9 mouse cellular contexts compared by ENCODE assay signal in genomic region chr13:118403544-118403943, GRCm38 (mm10). TPM values are rescaled to one million over a fixed set of nuclear protein-coding genes. Genes with fewer than 3 reads are reported as not detected.
DNase-seq lines count a peak whose midpoint lies in the region; ATAC-seq lines count a peak whose summit lies in the region.
"Had no signal": no experiment of that assay in that cellular context is flagged by ENCODE, and none has a peak within 500 bp of the region (broad histone marks: within the 10 kb centered on the region; RNA-seq: fewer than 3 reads in every experiment).

No protein-coding gene starts in this region.

- no peaks in the 10 kb centered on the region for H3K36me3 ChIP-seq in midbrain, embryonic 14.5 days (ENCODE audit: control insufficient read depth, insufficient read depth, low read length)
- no peaks in the 10 kb centered on the region for H3K36me3 ChIP-seq in midbrain, embryonic 13.5 days
- H3K36me3 ChIP-seq in forebrain, embryonic 16.5 days (ENCODE audit: control insufficient read depth, insufficient read depth): no peaks in the 10 kb centered on the region
- H3K36me3 ChIP-seq: limb, embryonic 13.5 days had no signal

- no peak overlapping the region for H3K4me2 ChIP-seq in midbrain, embryonic 14.5 days (ENCODE audit: low read length)
- no peak overlapping the region for H3K4me2 ChIP-seq in midbrain, embryonic 13.5 days (replicated peaks)
- H3K4me2 ChIP-seq in forebrain, embryonic 16.5 days (ENCODE audit: low read length): no peak overlapping the region
- H3K4me2 ChIP-seq: limb, embryonic 13.5 days had no signal

- H3K9ac ChIP-seq in midbrain, embryonic 14.5 days (replicated peaks; ENCODE audit: low read length): no peak overlapping the region
- H3K9ac ChIP-seq in midbrain, embryonic 13.5 days (replicated peaks): no peak overlapping the region
- no peak overlapping the region for H3K9ac ChIP-seq in forebrain, embryonic 16.5 days (replicated peaks; ENCODE audit: low read depth, low read length)
- H3K9ac ChIP-seq: limb, embryonic 13.5 days had no signal

- DNase-seq in frontal cortex, postnatal 14 days (ENCODE audit: low spot score in 2 of 2): no peak
- peak; percentile 93 for DNase-seq in midbrain, embryonic 14.5 days
- DNase-seq in telencephalon, adult 2 months (ENCODE audit: low read depth, low spot score): peak; percentile 59
- DNase-seq in layer of hippocampus, postnatal 36 days: no peak
- DNase-seq in heart, postnatal 14 days: no peak

- ATAC-seq in frontal cortex, adult (ENCODE audit: low TSS enrichment): peak; percentile 79
- ATAC-seq in midbrain, embryonic 14.5 days (ENCODE audit: low FRiP score, low TSS enrichment): no peak
- ATAC-seq in midbrain, embryonic 13.5 days: no peak
- peak; percentile 68 for ATAC-seq in forebrain, embryonic 16.5 days

- no peaks in the 10 kb centered on the region for H3K4me1 ChIP-seq in midbrain, embryonic 14.5 days (ENCODE audit: control insufficient read depth, insufficient read depth, low read length)
- H3K4me1 ChIP-seq in midbrain, embryonic 13.5 days (replicated peaks): no peaks in the 10 kb centered on the region
- no peaks in the 10 kb centered on the region for H3K4me1 ChIP-seq in forebrain, embryonic 16.5 days (replicated peaks; ENCODE audit: control insufficient read depth, insufficient read depth, low read length)
- H3K4me1 ChIP-seq: limb, embryonic 13.5 days had no signal

- H3K4me3 ChIP-seq in midbrain, embryonic 14.5 days (replicated peaks; ENCODE audit: low read depth, low read length): no peak overlapping the region
- H3K4me3 ChIP-seq in midbrain, embryonic 13.5 days (replicated peaks): no peak overlapping the region
- H3K4me3 ChIP-seq in forebrain, embryonic 16.5 days (replicated peaks; ENCODE audit: low read length): no peak overlapping the region
- H3K4me3 ChIP-seq: limb, embryonic 13.5 days had no signal

- no peaks in the 10 kb centered on the region for H3K27me3 ChIP-seq in midbrain, embryonic 14.5 days (ENCODE audit: control insufficient read depth, insufficient read depth, low read length)
- H3K27me3 ChIP-seq in midbrain, embryonic 13.5 days: no peaks in the 10 kb centered on the region
- H3K27me3 ChIP-seq in forebrain, embryonic 16.5 days (replicated peaks; ENCODE audit: control insufficient read depth, insufficient read depth, low read length): no peaks in the 10 kb centered on the region

- no peaks in the 10 kb centered on the region for H3K9me3 ChIP-seq in midbrain, embryonic 14.5 days (ENCODE audit: control insufficient read depth, low read length)
- H3K9me3 ChIP-seq in midbrain, embryonic 13.5 days: no peaks in the 10 kb centered on the region
- no peaks in the 10 kb centered on the region for H3K9me3 ChIP-seq in forebrain, embryonic 16.5 days (ENCODE audit: control insufficient read depth, low read length)
- H3K9me3 ChIP-seq: limb, embryonic 13.5 days had no signal

- H3K27ac ChIP-seq in midbrain, embryonic 14.5 days (replicated peaks; ENCODE audit: low read depth, low read length): no peak overlapping the region
- no peak overlapping the region for H3K27ac ChIP-seq in midbrain, embryonic 13.5 days
- H3K27ac ChIP-seq in forebrain, embryonic 16.5 days (ENCODE audit: low read length): no peak overlapping the region
- H3K27ac ChIP-seq: limb, embryonic 13.5 days had no signal

- intact Hi-C loops in heart, postnatal 14 days (cut with DNase I): loop anchor here (2.0 to 5.0 kb wide), 2 partner anchors 193 to 959 kb away; no protein-coding TSS in a partner anchor

RNA-seq across cellular contexts. Expression of gene Mrps30, which starts 16.5 kb away (rescaled TPM):
- polyA plus RNA-seq in midbrain, embryonic 14.5 days (2014; fragmentation: Nextera tagmentation; extraction: Ambion mirVana): 27.2 TPM in 2 replicates
- 22.9 and 25.7 TPM in 2 replicates for polyA plus RNA-seq in midbrain, embryonic 13.5 days (2015; fragmentation: Nextera tagmentation; extraction: Ambion mirVana)
- polyA plus RNA-seq in forebrain, embryonic 16.5 days (2015; fragmentation: Nextera tagmentation; extraction: Ambion mirVana): 25.2 and 29.2 TPM in 2 replicates
- total RNA-seq in layer of hippocampus, postnatal 36 days (2021): 10 to 100 TPM; 17.5 to 17.6 TPM
- total RNA-seq in heart, postnatal 14 days (2021): 10 to 100 TPM; 23.8 to 24.7 TPM

RNA-seq across cellular contexts. Expression of gene B430218F22Rik, which starts 17.1 kb away (rescaled TPM):
- polyA plus RNA-seq in midbrain, embryonic 14.5 days (2014; fragmentation: Nextera tagmentation; extraction: Ambion mirVana): 1.8 and 1.9 TPM in 2 replicates
- polyA plus RNA-seq in midbrain, embryonic 13.5 days (2015; fragmentation: Nextera tagmentation; extraction: Ambion mirVana): 0.19 and 1.0 TPM in 2 replicates
- polyA plus RNA-seq in forebrain, embryonic 16.5 days (2015; fragmentation: Nextera tagmentation; extraction: Ambion mirVana): 0.48 and 0.92 TPM in 2 replicates
- total RNA-seq in layer of hippocampus, postnatal 36 days (2021): under 1 TPM; 0.22 to 0.25 TPM
- under 1 TPM in 1 of 2 experiments, not detected in 1; 0.15 TPM for total RNA-seq in heart, postnatal 14 days (2021)

Comparison
In these comparisons a context has a peak if more than half of its experiments do, and no peak if none do; other contexts are left out.
1. ATAC-seq: peak in frontal cortex, adult (single experiment) and forebrain, embryonic 16.5 days (single experiment); none in midbrain, embryonic 14.5 days (single experiment) and midbrain, embryonic 13.5 days (single experiment).
2. DNase-seq: peak in midbrain, embryonic 14.5 days (single experiment) and telencephalon, adult 2 months (single experiment); none in frontal cortex, postnatal 14 days (0 of 2), layer of hippocampus, postnatal 36 days (0 of 2) and heart, postnatal 14 days (0 of 2).